Mouse (Mus musculus) stomach, embryonic 14.5 days (tissue): ENCODE results near the gene Cep350. TPM values are rescaled to one million over a fixed set of nuclear protein-coding genes. Genes with fewer than 3 reads are reported as not detected.
"Not testable (repeated sequence)": the region's sequence is repeated elsewhere in the genome, so short reads cannot be mapped to it uniquely, and the experiment has no call there.

Experiments used
- ATAC-seq: fragments of 200-750 bp; cut with Nextera tagmentation; 2 replicates; pipeline ENCODE4 v1.8.0; 2017; ENCODE audit warnings: low read depth, moderate TSS enrichment; ENCODE audit not compliant: insufficient number of reproducible peaks, insufficient read depth, low FRiP score
- H3K27ac ChIP-seq: fragments of 300-500 bp; sonication (generic); 2 replicates; pipeline ENCODE4 v1.5.1; 2014; ENCODE audit warnings: mild to moderate bottlenecking, low read length, moderate library complexity, mixed read lengths
- H3K27me3 ChIP-seq: fragments of 300-500 bp; sonication (generic); 2 replicates; pipeline ENCODE4 v1.6.1; 2014; ENCODE audit warnings: low read length, control low read depth, mixed read lengths; ENCODE audit not compliant: control insufficient read depth, insufficient read depth
- H3K36me3 ChIP-seq: fragments of 300-500 bp; sonication (generic); 2 replicates; pipeline ENCODE4 v1.6.1; 2014; ENCODE audit warnings: mild to moderate bottlenecking, control low read depth, low read length, moderate library complexity, mixed read lengths; ENCODE audit not compliant: control insufficient read depth, insufficient read depth
- H3K4me1 ChIP-seq: fragments of 300-500 bp; sonication (generic); 2 replicates; pipeline ENCODE4 v1.6.1; 2014; ENCODE audit warnings: low read length, control low read depth, mixed read lengths; ENCODE audit not compliant: control insufficient read depth, insufficient read depth
- H3K4me2 ChIP-seq: fragments of 300-500 bp; sonication (generic); replicated peaks from 2 replicates; pipeline ENCODE4 v1.6.1; 2014; ENCODE audit warnings: low read depth, low read length, control low read depth
- H3K4me3 ChIP-seq: fragments of 300-500 bp; sonication (generic); 2 replicates; pipeline ENCODE4 v1.5.1; 2014; ENCODE audit warnings: low read depth, low read length, control low read depth
- H3K9ac ChIP-seq: fragments of 300-500 bp; sonication (generic); replicated peaks from 2 replicates; pipeline ENCODE4 v1.6.1; 2014; ENCODE audit warnings: low read depth, mild to moderate bottlenecking, control low read depth, low read length, moderate library complexity, mixed read lengths
- H3K9me3 ChIP-seq: fragments of 300-500 bp; sonication (generic); 2 replicates; pipeline ENCODE4 v1.6.1; 2016; ENCODE audit warnings: low read depth, low read length, control low read depth; ENCODE audit not compliant: control insufficient read depth
- WGBS: fragments of 180-500 bp; shearing (Covaris S2); extraction: QIAGEN DNeasy Blood & Tissue Kit; methylation state at CpG from one replicate; pipeline ENCODE4 v1.1.7; 2014; 5-methylcytosine and 5-hydroxymethylcytosine counted together
- polyA plus RNA-seq: library from polyadenylated mRNA; unstranded; fragments of >200 nt; fragmentation: Nextera tagmentation; extraction: Ambion mirVana; gene quantifications from 2 replicates; pipeline ENCODE4 v1.2.1, GENCODE M21; 2014

Cep350 gene
- polyA plus RNA-seq, 1 experiment from 2014 or later: 21.0 TPM

- H3K9me3 ChIP-seq: no peaks in the 10 kb centered on the region; the same call in 1 of the 2 replicates
- H3K27me3 ChIP-seq: no peaks in the 10 kb centered on the region
- H3K4me3 ChIP-seq: no peak overlapping the region
- H3K36me3 ChIP-seq: peaks cover 23% of the 10 kb centered on the region
- no peak for ATAC-seq
- WGBS: 87% methylated on average over 2 of the region's 2 CpGs
- H3K27ac ChIP-seq: no peak overlapping the region
- H3K4me1 ChIP-seq: no peaks in the 10 kb centered on the region
- no peak overlapping the region for H3K4me2 ChIP-seq
- no peak overlapping the region for H3K9ac ChIP-seq
These were observed 28.7 kb downstream of the Cep350 start for GRCm38 (mm10) chr1:155944361-155944760.

GRCm38 (mm10) chr1:155937416-155937815 lies 35.6 kb downstream of the Cep350 start:
- no peaks in the 10 kb centered on the region for H3K27me3 ChIP-seq
- H3K9me3 ChIP-seq: no peaks in the 10 kb centered on the region
- H3K4me1 ChIP-seq: no peaks in the 10 kb centered on the region
- H3K9ac ChIP-seq: no peak overlapping the region
- no peak overlapping the region for H3K27ac ChIP-seq
- no peak overlapping the region for H3K4me3 ChIP-seq
- H3K36me3 ChIP-seq: peaks cover 35% of the 10 kb centered on the region
- no peak for ATAC-seq
- no peak overlapping the region for H3K4me2 ChIP-seq
- 90% methylated on average over 2 of the region's 2 CpGs for WGBS

- no peaks in the 10 kb centered on the region for H3K9me3 ChIP-seq
- WGBS: 86% methylated on average over 2 of the region's 2 CpGs
- H3K36me3 ChIP-seq: peaks cover 50% of the 10 kb centered on the region
- H3K27ac ChIP-seq: no peak overlapping the region
- no peaks in the 10 kb centered on the region for H3K4me1 ChIP-seq
- ATAC-seq: no peak
- no peak overlapping the region for H3K9ac ChIP-seq
- no peaks in the 10 kb centered on the region for H3K27me3 ChIP-seq
- no peak overlapping the region for H3K4me2 ChIP-seq
- H3K4me3 ChIP-seq: no peak overlapping the region
These were observed 38.4 kb downstream of the Cep350 start for GRCm38 (mm10) chr1:155934702-155935101.

- Histone ChIP-seq H3K4me2 (no peak overlapping the region), H3K9me3 (no peaks in the 10 kb centered on the region), H3K9ac (no peak overlapping the region), H3K4me3 (no peak overlapping the region), H3K36me3 (peaks cover 43% of the 10 kb centered on the region), H3K27me3 (no peaks in the 10 kb centered on the region), H3K27ac (no peak overlapping the region), H3K4me1 (no peaks in the 10 kb centered on the region)
- 85% methylated on average over 3 of the region's 3 CpGs for WGBS
- ATAC-seq: no peak
These were observed 69.5 kb downstream of the Cep350 start for GRCm38 (mm10) chr1:155903561-155903960.

GRCm38 (mm10) chr1:155901348-155901747 lies 71.7 kb downstream of the Cep350 start:
- Histone ChIP-seq H3K27me3 (no peaks in the 10 kb centered on the region), H3K27ac (no peak overlapping the region), H3K36me3 (peaks cover 36% of the 10 kb centered on the region), H3K4me2 (no peak overlapping the region), H3K4me1 (no peaks in the 10 kb centered on the region), H3K9ac (no peak overlapping the region), H3K4me3 (no peak overlapping the region), H3K9me3 (no peaks in the 10 kb centered on the region)
- ATAC-seq: no peak
- 91% methylated on average over 8 of the region's 8 CpGs for WGBS

GRCm38 (mm10) chr1:155894382-155894781 lies 78.7 kb downstream of the Cep350 start:
- H3K4me1 ChIP-seq: no peaks in the 10 kb centered on the region
- H3K9me3 ChIP-seq: no peaks in the 10 kb centered on the region
- H3K4me3 ChIP-seq: no peak overlapping the region
- no peak for ATAC-seq
- H3K9ac ChIP-seq: no peak overlapping the region
- H3K27ac ChIP-seq: no peak overlapping the region
- no peak overlapping the region for H3K4me2 ChIP-seq
- 91% methylated on average over 10 of the region's 10 CpGs for WGBS
- no peaks in the 10 kb centered on the region for H3K27me3 ChIP-seq
- H3K36me3 ChIP-seq: peaks cover 47% of the 10 kb centered on the region

GRCm38 (mm10) chr1:155886846-155887245 lies 86.2 kb downstream of the Cep350 start:
- Histone ChIP-seq H3K4me2 (no peak overlapping the region), H3K4me3 (no peak overlapping the region), H3K27me3 (no peaks in the 10 kb centered on the region), H3K9me3 (no peaks in the 10 kb centered on the region), H3K9ac (no peak overlapping the region), H3K36me3 (peaks cover 26% of the 10 kb centered on the region), H3K4me1 (no peaks in the 10 kb centered on the region), H3K27ac (no peak overlapping the region)
- 71% methylated on average over 2 of the region's 2 CpGs for WGBS
- no peak for ATAC-seq

- H3K9me3 ChIP-seq, H3K27me3 ChIP-seq, H3K4me1 ChIP-seq, H3K27ac ChIP-seq, H3K9ac ChIP-seq, H3K4me3 ChIP-seq, H3K4me2 ChIP-seq, ATAC-seq: not testable (repeated sequence)
- WGBS: 87% methylated on average over 3 of the region's 3 CpGs
- H3K36me3 ChIP-seq: peaks cover 32% of the 10 kb centered on the region
These were observed 90.3 kb downstream of the Cep350 start for GRCm38 (mm10) chr1:155882646-155883231.

- Histone ChIP-seq H3K27me3 (no peaks in the 10 kb centered on the region), H3K4me3 (no peak overlapping the region), H3K9ac (no peak overlapping the region), H3K4me1 (no peaks in the 10 kb centered on the region), H3K9me3 (no peaks in the 10 kb centered on the region), H3K36me3 (peaks cover 41% of the 10 kb centered on the region), H3K4me2 (no peak overlapping the region), H3K27ac (no peak overlapping the region)
- WGBS: 90% methylated on average over 3 of the region's 3 CpGs
- no peak for ATAC-seq
These were observed 93.5 kb downstream of the Cep350 start for GRCm38 (mm10) chr1:155879596-155879995.
